ENCODE assay signal across 10 mouse cellular contexts in the genomic region with DNA sequence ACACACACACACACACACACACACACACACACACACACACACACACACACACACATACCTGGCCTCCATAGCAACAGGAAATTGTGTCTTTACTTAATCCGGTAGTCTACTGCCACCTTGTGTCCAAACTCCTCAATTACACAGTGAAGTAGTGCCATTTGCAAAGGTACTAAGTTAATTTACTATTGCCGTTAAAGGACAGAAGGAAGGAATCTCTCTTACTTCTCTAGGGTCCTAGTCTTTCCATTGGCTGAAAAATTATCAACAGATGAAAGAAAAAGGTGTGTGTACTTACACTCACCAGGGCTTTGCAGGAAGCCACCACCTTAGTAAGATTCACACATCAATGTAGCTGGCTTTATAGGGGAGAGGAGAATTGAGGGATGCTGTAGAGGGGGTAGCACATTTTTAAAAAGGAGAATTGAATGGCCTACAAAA. TPM values are rescaled to one million over a fixed set of nuclear protein-coding genes. Genes with fewer than 3 reads are reported as not detected.
DNase-seq lines count a peak whose midpoint lies in the region; ATAC-seq and TF ChIP-seq lines count a peak whose summit lies in the region.
"Had no signal": no experiment of that assay in that cellular context is flagged by ENCODE, and none has a peak within 500 bp of the region (broad histone marks: within the 10 kb centered on the region; RNA-seq: fewer than 3 reads in every experiment).

No protein-coding gene starts in this region.

- no peak overlapping the region for H3K27ac ChIP-seq in liver, embryonic 12.5 days
- no peak overlapping the region for H3K27ac ChIP-seq in forebrain, embryonic 10.5 days
- H3K27ac ChIP-seq in intestine, embryonic 14.5 days (ENCODE audit: low read depth): no peak overlapping the region
- no peak overlapping the region for H3K27ac ChIP-seq in testis, adult 2 months (ENCODE audit: control insufficient read depth, insufficient read depth, low read depth, low read length)

- TF ChIP-seq POLR2A in brain, embryonic 14.5 days (IDR thresholded peaks at IDR 0.05; ENCODE audit: borderline replicate concordance, extremely low read depth, insufficient read depth, insufficient read length, poor library complexity, severe bottlenecking): no peak
- TF ChIP-seq POLR2A in testis, adult 2 months (IDR thresholded peaks at IDR 0.05; ENCODE audit: control insufficient read depth, low read depth, low read length): no peak

- no peaks in the 10 kb centered on the region for H3K36me3 ChIP-seq in liver, embryonic 12.5 days
- no peaks in the 10 kb centered on the region for H3K36me3 ChIP-seq in forebrain, embryonic 10.5 days (replicated peaks)
- H3K36me3 ChIP-seq in intestine, embryonic 14.5 days (ENCODE audit: control insufficient read depth, insufficient read depth, low read length): no peaks in the 10 kb centered on the region
- H3K36me3 ChIP-seq in testis, adult 2 months (ENCODE audit: control insufficient read depth, insufficient read depth, low read length): no peaks in the 10 kb centered on the region

- ATAC-seq in liver, embryonic 12.5 days: no peak
- no peak for ATAC-seq in intestine, embryonic 14.5 days (replicated peaks; ENCODE audit: low FRiP score, low TSS enrichment, low read depth)

- H3K9me3 ChIP-seq in liver, embryonic 12.5 days (replicated peaks): no peaks in the 10 kb centered on the region
- H3K9me3 ChIP-seq in forebrain, embryonic 10.5 days: no peaks in the 10 kb centered on the region
- H3K9me3 ChIP-seq in intestine, embryonic 14.5 days (ENCODE audit: control insufficient read depth, low read length): no peaks in the 10 kb centered on the region

- no peaks in the 10 kb centered on the region for H3K4me1 ChIP-seq in liver, embryonic 12.5 days
- peaks cover 11% of the 10 kb centered on the region for H3K4me1 ChIP-seq in forebrain, embryonic 10.5 days
- no peaks in the 10 kb centered on the region for H3K4me1 ChIP-seq in intestine, embryonic 14.5 days (replicated peaks; ENCODE audit: control insufficient read depth, insufficient read depth, low read length)
- no peaks in the 10 kb centered on the region for H3K4me1 ChIP-seq in testis, adult 2 months (ENCODE audit: control insufficient read depth, insufficient read depth, low read length)

- H3K27me3 ChIP-seq in liver, embryonic 12.5 days (replicated peaks): no peaks in the 10 kb centered on the region
- H3K27me3 ChIP-seq in forebrain, embryonic 10.5 days (ENCODE audit: poor library complexity, severe bottlenecking): no peaks in the 10 kb centered on the region
- H3K27me3 ChIP-seq in intestine, embryonic 14.5 days (replicated peaks; ENCODE audit: control insufficient read depth, insufficient read depth, low read length): no peaks in the 10 kb centered on the region
- no peaks in the 10 kb centered on the region for H3K27me3 ChIP-seq in testis, adult 2 months (ENCODE audit: control insufficient read depth, insufficient read depth, low read length)

- H3K4me2 ChIP-seq in liver, embryonic 12.5 days: no peak overlapping the region
- no peak overlapping the region for H3K4me2 ChIP-seq in intestine, embryonic 14.5 days (ENCODE audit: low read length)

- no peak overlapping the region for H3K4me3 ChIP-seq in liver, embryonic 12.5 days
- H3K4me3 ChIP-seq in forebrain, embryonic 10.5 days: no peak overlapping the region
- no peak overlapping the region for H3K4me3 ChIP-seq in intestine, embryonic 14.5 days (ENCODE audit: low read depth, low read length)
- no peak overlapping the region for H3K4me3 ChIP-seq in testis, adult 2 months (ENCODE audit: control insufficient read depth, low read depth, low read length)
- H3K4me3 ChIP-seq: erythroblast, embryonic 14.5 days; myocyte had no signal

- 0% methylated on average over 2 of the region's 2 CpGs for WGBS in liver, embryonic 12.5 days (ENCODE audit: insufficient replicate concordance)
- WGBS in forebrain, embryonic 10.5 days: 0% methylated on average over 2 of the region's 2 CpGs
- 2% methylated on average over 2 of the region's 2 CpGs for WGBS in intestine, embryonic 14.5 days

- H3K9ac ChIP-seq in liver, embryonic 12.5 days: no peak overlapping the region
- no peak overlapping the region for H3K9ac ChIP-seq in intestine, embryonic 14.5 days (ENCODE audit: low read length)

- intact Hi-C loops in left cerebral cortex, postnatal 4 days (cut with DNase I): no loop called here

- peak; percentile 61 for TF ChIP-seq CTCF in brain, embryonic 14.5 days (IDR thresholded peaks at IDR 0.05; ENCODE audit: borderline replicate concordance, extremely low read depth, insufficient read depth, insufficient read length)
- peak; percentile 27; the same call in 1 of the 2 replicates for TF ChIP-seq CTCF in testis, adult 2 months (IDR thresholded peaks at IDR 0.05; ENCODE audit: control insufficient read depth, insufficient read depth, insufficient replicate concordance, low read depth, low read length)

- peak; percentile 35 for DNase-seq in liver
- peak; percentile 95 for DNase-seq in brain, embryonic 14.5 days (ENCODE audit: low read depth)
- DNase-seq in forebrain, embryonic 10.5 days (ENCODE audit: extremely low spot score, low spot score): peak; percentile 50
- peak; percentile 60 for DNase-seq in intestine, embryonic 14.5 days (ENCODE audit: low spot score)
- peak; percentile 40 for DNase-seq in left cerebral cortex, postnatal 4 days
- DNase-seq in naive thymus-derived CD4-positive, alpha-beta T cell, adult 2 months (ENCODE audit: low read depth): peak; percentile 92

RNA-seq across cellular contexts. Expression of gene 6030458C11Rik, which starts 29.0 kb away (rescaled TPM):
- 48.6 and 52.0 TPM in 2 replicates for polyA plus RNA-seq in liver, embryonic 12.5 days (2016; fragmentation: Nextera tagmentation; extraction: Ambion mirVana)
- polyA plus RNA-seq in brain, embryonic 14.5 days (2012; rRNA removed): 25.6 and 27.9 TPM in 2 replicates
- 45.0 and 50.4 TPM in 2 replicates for polyA plus RNA-seq in forebrain, embryonic 10.5 days (2016; fragmentation: Nextera tagmentation; extraction: Ambion mirVana)
- 30.7 and 39.7 TPM in 2 replicates for polyA plus RNA-seq in intestine, embryonic 14.5 days (2014; fragmentation: Nextera tagmentation; extraction: Ambion mirVana)
- total RNA-seq in left cerebral cortex, postnatal 4 days (2021): 10 to 100 TPM; 26.8 to 29.0 TPM
- polyA plus RNA-seq in testis, adult 2 months (2012; rRNA removed): 3.4 and 3.6 TPM in 2 replicates

RNA-seq across cellular contexts. Expression of gene Drosha, which starts 29.1 kb away (rescaled TPM):
- 24.3 and 26.3 TPM in 2 replicates for polyA plus RNA-seq in liver, embryonic 12.5 days (2016; fragmentation: Nextera tagmentation; extraction: Ambion mirVana)
- 29.0 and 57.1 TPM in 2 replicates for polyA plus RNA-seq in brain, embryonic 14.5 days (2012; rRNA removed)
- polyA plus RNA-seq in forebrain, embryonic 10.5 days (2016; fragmentation: Nextera tagmentation; extraction: Ambion mirVana): 87.7 and 88.1 TPM in 2 replicates
- 42.2 and 45.6 TPM in 2 replicates for polyA plus RNA-seq in intestine, embryonic 14.5 days (2014; fragmentation: Nextera tagmentation; extraction: Ambion mirVana)
- total RNA-seq in left cerebral cortex, postnatal 4 days (2021): 100 to 1,000 TPM; 111 to 114 TPM
- polyA plus RNA-seq in testis, adult 2 months (2012; rRNA removed): 13.5 and 14.4 TPM in 2 replicates

RNA-seq across cellular contexts. Expression of gene Pdzd2, which starts 55.8 kb away (rescaled TPM):
- polyA plus RNA-seq in liver, embryonic 12.5 days (2016; fragmentation: Nextera tagmentation; extraction: Ambion mirVana): 4.8 and 4.9 TPM in 2 replicates
- 3.6 and 7.7 TPM in 2 replicates for polyA plus RNA-seq in brain, embryonic 14.5 days (2012; rRNA removed)
- polyA plus RNA-seq in forebrain, embryonic 10.5 days (2016; fragmentation: Nextera tagmentation; extraction: Ambion mirVana): 4.7 and 4.9 TPM in 2 replicates
- polyA plus RNA-seq in intestine, embryonic 14.5 days (2014; fragmentation: Nextera tagmentation; extraction: Ambion mirVana): 16.2 and 17.9 TPM in 2 replicates
- 100 to 1,000 TPM in 1 of 2 experiments, 10 to 100 TPM in 1; 87.8 to 107 TPM for total RNA-seq in left cerebral cortex, postnatal 4 days (2021)
- polyA plus RNA-seq in testis, adult 2 months (2012; rRNA removed): 9.3 and 11.4 TPM in 2 replicates

Comparison
In these comparisons a context has a peak if more than half of its experiments do, and no peak if none do; other contexts are left out.
1. DNase-seq: peak in every context shown above with its lines; median percentile 95 in brain, embryonic 14.5 days; 92 in naive thymus-derived CD4-positive, alpha-beta T cell, adult 2 months; 60 in intestine, embryonic 14.5 days; 50 in forebrain, embryonic 10.5 days; 40 in left cerebral cortex, postnatal 4 days; 35 in liver.